Mouse (Mus musculus): Measurements from ENCODE around the gene Kctd19.

Kctd19 gene

DNA sequence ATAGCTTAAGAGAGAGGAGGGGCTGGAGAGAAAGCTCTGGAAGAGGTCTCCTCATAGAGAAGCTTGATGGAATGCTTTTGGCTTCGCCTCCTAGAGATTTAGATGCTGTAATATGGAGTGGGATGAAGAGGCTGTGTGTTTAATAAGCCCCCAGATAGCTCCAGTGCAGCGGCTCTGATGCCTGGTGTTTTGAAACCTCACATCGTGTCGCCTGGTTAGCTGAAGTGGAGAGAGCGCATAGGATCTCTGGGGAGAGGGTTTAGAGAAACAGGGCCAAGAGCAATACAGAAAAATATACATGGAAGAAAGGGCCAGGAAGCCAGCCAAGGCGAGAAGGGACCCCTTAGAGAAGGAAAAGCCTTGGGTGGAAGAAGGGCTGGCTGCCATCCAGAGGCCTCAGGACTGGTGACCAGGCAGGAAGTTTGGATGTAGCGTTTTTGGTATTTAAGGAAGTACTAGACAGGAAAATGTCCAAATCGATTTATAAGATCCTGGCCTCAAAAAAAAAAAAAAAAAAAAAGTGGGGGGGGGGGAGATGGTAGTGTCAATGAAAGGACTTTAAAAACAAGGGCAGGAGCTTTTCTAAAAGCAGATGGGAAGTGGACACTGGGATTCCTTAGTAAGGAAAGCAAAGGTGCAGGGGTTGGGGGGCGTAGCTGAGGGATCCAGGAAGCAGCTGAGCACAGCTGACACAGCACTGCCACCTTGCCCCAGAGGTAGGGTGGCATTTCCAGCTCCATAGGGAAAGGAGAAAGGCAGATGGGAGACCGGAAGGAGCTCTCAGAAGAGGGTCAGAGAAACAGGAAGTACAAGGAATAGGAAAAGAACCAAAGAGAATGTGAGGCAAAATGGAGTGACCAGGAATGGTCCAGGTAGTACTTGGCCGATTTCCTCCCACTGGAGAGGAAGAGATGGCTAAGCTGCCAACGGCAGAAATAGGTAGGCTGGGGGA lies 51.3 kb downstream of the Kctd19 start:
- DNase-seq (ENCODE audit: extremely low read depth, low read depth, low spot score): no peak

DNA sequence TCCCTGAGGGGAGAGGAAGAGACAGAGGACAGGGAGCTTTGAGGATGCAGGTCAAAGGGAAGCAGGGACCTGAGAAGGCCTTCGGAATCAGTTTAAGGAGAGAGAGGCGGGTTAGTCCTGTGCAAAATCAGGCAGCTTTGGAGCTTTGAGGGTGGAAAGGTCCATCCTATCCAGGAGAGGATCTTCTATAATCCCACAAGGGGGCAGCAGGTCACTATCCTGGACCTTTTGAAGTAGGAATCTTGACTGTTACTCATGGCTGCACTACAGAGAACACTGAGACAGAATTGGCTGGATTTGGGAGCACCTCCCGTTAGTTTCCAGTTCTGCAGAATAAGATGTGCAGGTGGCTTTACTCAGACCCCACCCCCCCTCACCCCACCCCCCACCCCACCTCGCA lies 53.7 kb downstream of the Kctd19 start:
- DNase-seq (ENCODE audit: extremely low read depth, low read depth, low spot score): no peak

DNA sequence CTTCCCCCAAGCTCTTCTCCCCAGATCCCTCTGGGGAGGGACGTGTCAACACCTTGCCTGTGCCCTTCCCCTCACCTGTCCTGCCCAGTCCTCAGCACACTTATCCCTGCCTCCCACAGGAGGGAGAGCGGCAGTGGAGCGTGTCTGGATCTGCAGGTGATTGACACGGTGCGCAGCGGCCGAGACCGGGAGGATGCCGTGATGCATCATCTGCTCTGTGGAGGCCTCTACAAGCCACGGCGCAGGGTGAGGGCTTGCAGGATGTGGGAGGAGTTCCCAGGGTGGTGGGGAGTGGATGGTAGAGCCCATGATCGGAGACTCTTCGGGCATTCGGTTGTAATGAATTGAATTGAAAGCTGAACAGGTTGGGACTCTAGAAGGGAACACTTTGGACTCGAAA lies 54.1 kb downstream of the Kctd19 start:
- no peak for DNase-seq (ENCODE audit: extremely low read depth, low read depth, low spot score)

DNA sequence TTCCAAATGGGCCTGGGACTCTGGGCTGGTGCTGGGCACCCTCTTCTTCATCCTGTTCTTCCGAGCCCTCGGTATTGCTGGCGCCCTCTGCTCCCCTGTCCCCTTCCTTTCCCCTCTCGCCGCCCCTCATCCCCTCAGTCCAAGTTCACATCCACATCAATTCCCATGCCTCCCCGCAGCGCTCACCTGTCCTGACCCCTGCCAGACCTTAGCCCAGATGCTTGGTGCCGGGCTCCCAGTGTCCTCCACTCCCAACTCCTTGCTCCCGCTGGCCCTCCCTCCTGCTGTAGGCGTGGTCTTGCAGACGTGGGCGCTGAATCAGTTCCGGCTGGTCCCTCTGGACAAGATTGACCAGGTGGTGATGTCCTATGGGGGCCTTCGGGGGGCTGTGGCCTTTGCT lies 56.6 kb downstream of the Kctd19 start:
- DNase-seq (ENCODE audit: extremely low read depth, low read depth, low spot score): no peak

DNA sequence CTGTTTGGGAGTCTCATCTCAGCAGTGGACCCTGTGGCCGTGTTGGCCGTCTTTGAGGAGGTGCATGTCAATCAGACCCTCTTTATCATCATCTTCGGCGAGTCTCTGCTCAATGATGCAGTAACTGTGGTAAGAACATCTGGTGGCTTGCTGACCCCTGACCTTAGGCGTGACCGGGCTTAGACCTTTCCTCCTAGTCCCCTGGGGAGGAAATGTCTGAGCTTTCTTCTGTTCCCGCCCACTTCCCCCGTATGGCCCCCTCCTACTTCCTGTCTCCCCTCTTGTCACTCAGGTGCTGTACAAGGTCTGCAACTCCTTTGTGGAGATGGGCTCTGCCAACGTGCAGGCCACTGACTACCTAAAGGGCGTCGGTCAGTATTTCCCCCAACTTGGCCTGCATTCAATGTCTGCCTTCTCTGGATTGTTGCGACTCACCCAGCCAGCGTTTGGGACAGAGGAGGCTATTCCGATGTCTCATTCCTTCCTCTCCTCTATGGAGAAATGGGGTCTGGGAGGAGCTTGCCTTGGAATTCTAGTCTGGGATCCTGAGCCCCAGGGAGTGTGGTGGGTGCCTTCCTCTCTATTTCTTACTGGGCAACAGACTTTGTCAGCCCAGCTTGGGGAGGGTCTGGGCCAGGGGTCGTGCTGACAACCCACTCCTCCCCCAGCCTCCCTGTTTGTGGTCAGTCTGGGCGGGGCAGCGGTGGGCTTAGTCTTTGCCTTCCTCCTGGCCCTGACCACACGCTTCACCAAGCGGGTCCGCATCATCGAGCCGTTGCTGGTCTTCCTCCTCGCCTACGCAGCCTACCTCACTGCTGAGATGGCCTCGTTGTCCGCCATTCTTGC lies 57.9 kb downstream of the Kctd19 start:
- DNase-seq (ENCODE audit: extremely low read depth, low read depth, low spot score): no peak

DNA sequence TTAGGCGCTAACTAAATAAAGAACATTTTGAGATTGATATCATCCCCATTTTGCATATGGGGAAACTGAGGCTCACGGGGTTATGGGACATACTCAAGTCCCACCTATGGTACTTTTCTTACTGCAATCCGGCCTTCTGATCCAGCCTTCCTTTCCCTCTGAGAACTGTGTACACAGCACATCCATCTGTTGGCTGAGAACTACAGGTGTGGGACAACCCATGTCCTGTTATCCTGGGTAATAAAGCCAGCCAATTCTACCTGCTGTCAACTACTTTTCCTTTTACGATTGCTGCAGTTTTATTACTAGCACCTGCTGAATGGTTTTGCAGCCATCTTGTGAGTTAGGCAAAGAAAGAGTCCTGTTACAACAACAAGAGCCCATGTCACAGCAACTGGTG lies 58.8 kb downstream of the Kctd19 start:
- no peak for DNase-seq (ENCODE audit: extremely low read depth, low read depth, low spot score)

DNA sequence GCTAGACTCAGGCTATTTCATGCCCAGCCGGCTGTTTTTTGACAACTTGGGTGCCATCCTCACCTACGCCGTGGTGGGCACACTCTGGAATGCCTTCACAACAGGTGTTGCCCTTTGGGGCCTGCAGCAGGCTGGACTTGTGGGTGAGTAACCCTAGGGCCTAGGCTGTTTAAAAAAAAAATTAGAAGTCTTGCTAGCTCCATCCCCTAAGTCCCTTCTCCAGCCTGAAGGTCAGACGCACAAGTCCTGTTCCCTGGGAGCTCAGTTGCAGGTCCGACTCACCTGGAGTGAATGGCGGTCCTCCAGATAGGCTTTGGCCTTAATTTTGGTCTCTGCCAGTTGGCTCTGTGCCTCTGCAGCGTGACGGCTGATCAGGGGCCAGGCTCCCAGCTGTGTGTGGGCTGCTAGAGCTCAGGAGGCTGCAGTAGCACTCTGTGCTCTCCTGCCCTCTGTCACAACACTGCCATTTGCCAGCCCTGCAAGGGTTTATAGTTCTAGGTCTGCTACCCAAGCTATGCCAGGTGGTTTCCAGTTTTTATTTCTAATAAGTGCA lies 59.6 kb downstream of the Kctd19 start:
- peak; percentile 47 for DNase-seq (ENCODE audit: extremely low read depth, low read depth, low spot score)

DNA sequence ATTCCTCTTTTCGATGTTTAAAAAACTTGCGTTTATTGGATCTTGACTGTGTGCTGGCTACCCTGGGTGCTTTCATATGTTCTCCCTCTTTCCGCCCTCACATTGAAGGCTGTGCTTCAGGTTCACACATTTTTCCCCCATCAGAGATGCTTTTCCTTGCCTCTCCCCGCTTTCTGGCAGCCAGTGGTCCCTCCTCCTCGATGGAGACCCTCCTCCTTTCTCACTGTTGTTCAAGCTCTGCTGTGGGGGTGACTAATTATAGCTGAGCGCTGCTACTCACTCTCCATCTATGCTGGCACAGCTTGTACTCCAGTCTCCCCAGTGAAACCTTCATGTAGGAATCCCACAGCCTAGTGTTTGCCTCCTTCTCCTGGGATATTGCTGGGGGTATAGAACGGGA lies 63.1 kb downstream of the Kctd19 start:
- DNase-seq (ENCODE audit: extremely low read depth, low read depth, low spot score): no peak

DNA sequence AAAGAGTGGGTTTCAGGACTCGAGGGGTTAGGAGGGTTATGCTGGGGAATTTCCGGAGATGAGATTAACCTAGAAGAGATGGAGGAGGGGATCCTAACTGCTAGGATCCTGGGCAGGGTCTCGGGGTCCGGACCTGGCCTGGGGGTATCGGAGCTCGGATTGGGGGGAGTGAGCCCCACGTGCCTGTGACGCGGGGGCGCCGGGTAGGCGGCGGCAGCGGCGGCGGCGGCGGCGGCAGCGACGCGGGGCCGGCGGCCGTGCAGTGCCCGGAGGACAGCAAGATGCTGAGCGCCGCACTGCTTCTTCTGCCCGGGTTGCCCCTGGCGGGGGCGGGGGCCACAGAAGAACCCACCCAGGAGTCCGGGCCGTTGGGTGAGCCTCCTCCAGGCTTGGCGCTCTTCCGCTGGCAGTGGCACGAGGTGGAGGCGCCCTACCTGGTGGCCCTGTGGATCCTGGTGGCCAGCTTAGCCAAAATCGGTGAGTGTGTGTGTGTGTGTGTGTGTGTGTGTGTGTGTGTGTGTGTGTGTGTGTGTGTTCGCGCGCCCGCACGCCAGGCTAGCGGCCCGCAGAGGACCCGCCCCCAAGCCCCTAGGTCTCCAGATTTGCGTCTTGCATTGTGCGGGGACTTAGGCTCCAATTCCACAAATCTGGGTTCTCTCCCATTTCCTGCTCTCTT lies 64.1 kb downstream of the Kctd19 start:
- no peak for DNase-seq (ENCODE audit: extremely low read depth, low read depth, low spot score)

DNA sequence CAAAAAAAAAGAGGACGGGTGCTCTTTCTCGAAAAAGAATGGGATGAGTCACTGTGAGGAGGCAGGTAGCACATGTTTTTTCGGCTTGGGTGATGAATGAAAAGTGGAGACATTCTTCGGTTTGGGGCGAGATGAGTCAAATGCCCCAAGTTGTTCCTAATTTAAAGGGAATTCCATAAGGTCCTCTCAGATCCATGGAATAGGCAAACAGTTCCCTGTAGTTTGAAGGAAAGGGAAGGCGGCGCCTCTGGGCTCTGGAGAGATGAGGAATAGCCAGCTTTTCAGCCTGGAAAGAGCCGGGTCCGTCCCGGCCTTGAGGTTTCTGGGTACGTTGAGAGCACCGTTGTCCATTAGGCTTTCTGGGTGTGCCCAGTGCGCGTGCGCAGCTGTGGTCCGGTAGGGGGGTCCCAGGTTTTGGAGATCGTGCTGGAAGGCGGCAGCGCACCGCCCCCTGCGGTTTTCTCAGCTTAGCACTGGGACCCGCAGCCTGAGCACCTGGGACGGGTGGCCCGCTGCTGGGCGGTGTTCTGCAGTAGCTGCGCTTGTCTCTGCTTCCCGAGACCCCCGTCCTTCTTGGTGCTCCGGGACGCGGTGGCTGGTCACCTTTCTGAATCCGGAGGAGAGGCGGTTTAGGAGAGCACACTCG lies 64.7 kb downstream of the Kctd19 start, which contains the start of gene Slc9a5:
TSS of gene Slc9a5 (plus strand) at position 394 of the 646 bp plus-strand sequence.
- no peak for DNase-seq (ENCODE audit: extremely low read depth, low read depth, low spot score)

DNA sequence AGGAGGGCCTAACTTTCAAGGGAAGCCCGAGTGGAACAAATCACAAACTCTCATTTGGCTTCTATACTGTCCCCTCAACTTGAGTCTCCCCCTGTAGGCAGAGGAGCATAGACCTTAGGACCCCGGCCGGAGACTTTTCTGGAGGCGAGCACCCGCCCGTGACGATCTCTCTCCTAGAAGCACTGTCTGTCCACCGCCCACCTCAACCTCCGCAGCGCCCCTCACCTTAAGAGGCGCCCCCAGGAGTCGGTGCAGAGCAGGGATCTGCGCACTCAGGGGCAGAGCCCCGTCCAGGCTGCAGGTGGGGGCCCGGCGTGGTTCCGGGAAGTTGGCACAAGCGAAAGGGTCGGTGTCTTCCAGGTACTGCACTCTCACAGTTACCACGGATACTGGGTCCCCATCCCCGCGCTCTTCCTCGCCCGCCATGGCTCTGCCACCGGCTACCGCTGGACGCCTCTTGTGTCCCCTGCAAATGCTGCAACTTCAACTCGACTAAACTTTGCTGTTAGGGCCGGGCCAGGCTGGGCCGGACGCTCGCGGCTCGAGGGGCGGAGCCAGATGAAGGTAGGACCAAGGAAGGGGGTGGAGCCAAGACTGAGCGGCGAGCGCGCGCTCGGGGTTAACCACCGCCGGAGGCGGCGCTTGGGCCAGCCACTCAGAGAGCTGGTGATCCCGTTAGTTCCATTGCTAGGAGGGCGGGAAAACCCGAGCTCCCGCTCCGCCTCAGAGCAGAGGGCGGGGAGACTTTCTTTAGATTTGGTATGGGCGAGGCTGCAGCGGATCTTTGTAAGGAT lies 65.7 kb downstream of the Kctd19 start, which contains the start of gene Fhod1:
TSS of gene Fhod1 (minus strand) at position 526 of the 794 bp plus-strand sequence.
- peak; percentile 68 for DNase-seq (ENCODE audit: extremely low read depth, low read depth, low spot score)

DNA sequence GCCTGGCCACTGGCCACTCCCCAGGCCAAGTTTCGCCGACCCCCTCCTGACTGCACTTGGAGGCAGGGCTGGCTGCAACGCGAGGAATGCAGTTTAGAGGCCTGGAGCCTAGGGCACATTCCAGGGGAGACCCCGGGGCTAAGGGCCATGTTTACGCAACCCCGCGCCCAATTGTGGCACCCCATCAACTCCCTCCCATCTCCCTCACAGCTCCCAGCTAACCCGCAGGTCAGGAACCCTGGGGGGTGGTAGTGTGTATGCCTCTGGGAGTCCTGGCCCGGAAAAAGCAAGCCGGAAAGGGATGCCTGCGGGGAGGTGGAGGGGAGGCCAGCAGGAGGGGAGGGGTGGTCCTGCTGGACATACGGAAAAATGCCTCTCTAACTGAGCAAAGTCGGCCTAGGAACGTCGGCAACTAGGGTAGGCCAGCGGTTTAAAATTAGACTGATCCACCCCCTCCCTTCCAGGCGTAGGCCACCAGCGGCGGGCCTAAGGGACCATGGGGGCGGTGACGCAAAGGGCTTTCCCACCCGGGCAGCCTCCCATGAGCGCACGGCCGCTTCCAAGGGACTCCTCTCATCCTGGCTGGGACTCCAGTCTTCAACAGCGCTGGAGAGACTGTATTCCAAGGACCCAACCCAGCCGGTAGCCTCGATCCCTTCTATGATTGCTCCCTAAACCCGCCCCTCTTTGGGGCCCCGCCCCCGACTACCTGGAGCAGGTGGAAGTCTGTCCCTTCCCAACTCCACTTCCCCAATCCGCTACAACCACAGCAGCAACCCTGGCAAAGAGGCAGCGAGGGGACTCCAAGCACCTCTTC lies 66.5 kb downstream of the Kctd19 start:
- DNase-seq (ENCODE audit: extremely low read depth, low read depth, low spot score): no peak

DNA sequence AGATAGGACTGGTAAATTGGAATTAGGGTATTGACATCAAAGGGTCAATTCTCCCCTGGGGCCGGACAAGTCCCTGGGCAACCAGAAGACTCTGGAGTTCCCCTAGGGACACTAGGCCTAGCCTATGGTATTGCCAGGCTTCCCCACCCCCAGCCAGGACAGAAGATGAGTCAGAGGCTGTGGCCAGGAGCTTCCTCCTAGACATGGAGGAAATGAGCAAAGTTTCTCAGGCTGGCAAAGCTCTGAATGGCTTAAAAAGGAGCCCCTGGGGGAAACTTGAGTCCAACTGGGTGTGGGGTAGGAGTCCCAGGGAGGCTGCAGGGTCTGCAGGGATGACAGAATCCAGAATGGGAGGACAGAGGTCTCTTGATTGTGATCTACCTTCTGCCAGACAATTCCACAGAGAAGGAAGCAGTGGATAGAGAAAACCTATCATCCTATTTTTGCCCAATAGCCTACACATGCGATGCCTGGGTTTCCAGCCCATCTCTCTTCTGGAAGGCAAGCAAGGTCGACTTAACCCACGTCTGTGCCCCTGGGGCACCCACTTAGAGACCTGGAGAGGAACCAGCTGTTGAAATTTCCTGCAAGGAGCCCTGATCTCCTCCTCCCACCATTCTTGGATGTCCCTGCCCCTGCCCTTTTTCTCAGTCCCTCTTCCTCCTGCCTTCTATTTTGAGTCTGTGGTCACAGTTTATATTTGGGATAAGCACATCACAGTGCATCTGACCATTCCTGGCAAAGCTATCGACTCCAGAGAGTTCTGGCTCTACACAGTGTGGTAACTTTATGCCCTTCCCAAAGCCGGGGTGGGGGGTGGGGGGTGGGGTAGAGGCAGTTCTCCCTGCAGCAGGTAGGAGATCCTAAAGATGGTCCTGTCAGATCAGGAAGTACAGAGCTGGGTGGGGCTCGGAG lies 68.0 kb downstream of the Kctd19 start:
- DNase-seq (ENCODE audit: extremely low read depth, low read depth, low spot score): peak; percentile 55

DNA sequence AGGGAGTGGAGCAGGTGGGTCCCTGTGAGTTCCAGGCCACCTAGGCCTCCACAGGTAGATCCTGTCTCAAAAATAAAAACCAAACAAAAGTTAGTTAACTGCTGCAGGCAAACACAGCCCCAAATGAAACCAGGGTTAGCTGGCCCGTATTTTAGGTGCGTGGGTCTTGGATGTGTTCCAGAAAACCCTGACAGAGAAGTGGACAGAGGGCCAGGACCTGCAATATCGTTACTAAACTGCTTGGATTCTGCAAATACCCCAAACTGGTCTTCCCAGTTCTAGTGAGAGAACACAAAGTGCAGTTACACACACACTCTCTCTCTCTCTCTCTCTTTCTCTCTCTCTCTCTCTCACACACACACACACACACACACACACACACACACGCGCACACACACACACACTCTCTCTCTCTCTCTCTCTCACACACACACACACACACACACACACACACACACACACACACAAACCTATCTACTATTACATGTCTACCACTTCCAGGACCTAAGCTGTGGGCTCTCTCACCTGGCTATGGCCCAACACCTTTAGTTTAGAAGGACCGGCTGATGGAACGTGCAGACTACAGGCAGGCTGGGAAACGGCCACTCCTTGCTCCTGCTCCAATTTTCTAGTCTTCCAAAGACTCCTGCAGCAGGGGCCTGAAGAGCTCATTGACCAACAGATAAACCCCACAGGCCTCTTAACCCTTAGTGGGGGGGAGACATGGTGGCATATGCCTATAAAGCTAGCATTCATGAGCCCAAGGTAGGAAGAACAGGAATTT lies 69.3 kb downstream of the Kctd19 start:
- DNase-seq (ENCODE audit: extremely low read depth, low read depth, low spot score): peak; percentile 78

DNA sequence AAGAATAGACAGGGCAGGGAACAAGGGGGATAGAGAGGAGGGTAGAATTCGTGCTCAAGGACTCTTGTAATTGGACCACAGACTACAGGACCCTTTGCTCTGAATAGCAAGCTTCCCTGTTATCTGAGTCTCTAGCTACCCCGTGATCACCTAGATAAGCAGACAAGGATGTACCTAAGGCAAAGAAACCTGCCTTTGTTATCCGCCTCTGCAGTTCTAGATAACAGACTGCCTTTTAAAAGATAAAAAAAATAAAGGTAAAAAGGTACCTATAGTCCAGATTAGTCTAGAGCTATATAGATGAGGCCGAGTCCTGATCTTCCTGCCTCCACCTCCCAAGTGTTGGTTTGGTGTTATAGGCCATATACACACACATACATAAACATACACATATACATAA lies 70.5 kb downstream of the Kctd19 start:
- no peak for DNase-seq (ENCODE audit: extremely low read depth, low read depth, low spot score)

DNA sequence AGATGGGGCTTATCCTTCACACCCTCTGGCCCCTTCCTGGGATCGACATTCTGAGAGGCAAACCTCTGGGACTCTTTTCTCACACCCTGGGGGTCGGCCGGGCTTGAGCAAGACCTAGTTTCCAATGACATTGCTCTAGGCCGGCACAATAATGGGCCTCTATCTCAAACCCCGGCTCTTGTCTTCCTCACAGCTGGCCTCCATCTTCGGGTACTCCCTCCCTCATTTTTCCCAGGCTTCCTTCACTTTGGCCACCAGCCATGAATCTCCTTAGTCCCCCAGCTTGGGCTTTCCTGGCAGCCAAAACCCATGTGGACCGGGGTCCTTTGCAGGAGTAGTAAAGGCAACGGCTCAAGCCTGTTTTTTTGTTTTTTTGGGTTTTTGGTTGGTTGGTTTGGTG lies 71.9 kb downstream of the Kctd19 start:
- DNase-seq (ENCODE audit: extremely low read depth, low read depth, low spot score): no peak

All from fat pad, adult 2 months (tissue).